Mouse (Mus musculus) limb, embryonic 13.5 days (tissue): ENCODE results near the gene Creb5. TPM values are rescaled to one million over a fixed set of nuclear protein-coding genes. Genes with fewer than 3 reads are reported as not detected.

Experiments
- ATAC-seq: fragments of 200-750 bp; cut with Nextera tagmentation; 2 replicates; pipeline ENCODE4 v1.8.0; 2017; ENCODE audit warnings: low read depth, moderate number of reproducible peaks, moderate TSS enrichment; ENCODE audit not compliant: low FRiP score
- H3K27ac ChIP-seq: fragments of 300-500 bp; sonication (generic); 2 replicates; pipeline ENCODE4 v1.5.1; 2015; ENCODE audit warnings: inconsistent platforms, mild to moderate bottlenecking, moderate library complexity
- H3K27me3 ChIP-seq: fragments of 300-500 bp; sonication (generic); 2 replicates; pipeline ENCODE4 v1.6.1; 2015; ENCODE audit warnings: mild to moderate bottlenecking, inconsistent platforms
- H3K36me3 ChIP-seq: fragments of 300-500 bp; sonication (generic); 2 replicates; pipeline ENCODE4 v1.6.1; 2015; ENCODE audit warnings: inconsistent platforms, mild to moderate bottlenecking, moderate library complexity
- H3K4me1 ChIP-seq: fragments of 300-500 bp; sonication (generic); 2 replicates; pipeline ENCODE4 v1.6.1; 2015; ENCODE audit warnings: inconsistent platforms
- H3K4me2 ChIP-seq: fragments of 300-500 bp; sonication (generic); replicated peaks from 2 replicates; pipeline ENCODE4 v1.6.1; 2015; ENCODE audit warnings: inconsistent platforms, mild to moderate bottlenecking, moderate library complexity
- H3K4me3 ChIP-seq: fragments of 300-500 bp; sonication (generic); 2 replicates; pipeline ENCODE4 v1.5.1; 2015; ENCODE audit warnings: moderate library complexity, mild to moderate bottlenecking, inconsistent platforms
- H3K9ac ChIP-seq: fragments of 300-500 bp; sonication (generic); 2 replicates; pipeline ENCODE4 v1.6.1; 2015; ENCODE audit warnings: mild to moderate bottlenecking, inconsistent platforms
- H3K9me3 ChIP-seq: fragments of 300-500 bp; sonication (generic); 2 replicates; pipeline ENCODE4 v1.6.1; 2016; ENCODE audit warnings: inconsistent platforms
- WGBS: fragments of 180-500 bp; shearing (Covaris S2); methylation state at CpG from one replicate; pipeline ENCODE4 v1.1.7; 2015; 5-methylcytosine and 5-hydroxymethylcytosine counted together
- polyA plus RNA-seq: library from polyadenylated mRNA; unstranded; fragments of >200 nt; fragmentation: Nextera tagmentation; extraction: Ambion mirVana; gene quantifications from 2 replicates; pipeline ENCODE4 v1.2.1, GENCODE M21; 2015

Gene Creb5
- polyA plus RNA-seq, 1 experiment from 2014 or later, result 75.4 TPM

DNA sequence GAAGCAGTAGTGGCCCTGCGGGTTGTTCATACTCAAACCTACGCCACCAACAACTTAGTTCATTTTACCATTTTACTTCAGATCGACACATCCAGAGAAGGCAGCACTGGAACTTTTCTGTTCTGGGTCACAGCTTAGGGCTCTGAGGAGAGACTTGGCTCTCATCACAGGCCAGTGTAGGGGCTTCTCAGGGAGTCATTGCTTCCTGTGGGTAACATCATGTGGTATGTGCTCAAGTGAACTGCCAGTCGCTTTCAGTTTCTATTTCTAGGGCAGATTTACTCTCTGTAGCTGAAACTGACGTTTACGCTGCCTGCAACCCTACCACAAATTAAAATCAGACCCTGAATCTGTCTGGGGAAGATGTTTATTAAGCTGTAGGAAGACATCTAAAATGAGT is 302.7 kb downstream of the Creb5 start:
- Histone ChIP-seq H3K36me3 (peaks cover 12% of the 10 kb centered on the region), H3K4me2 (no peak overlapping the region), H3K9ac (no peak overlapping the region), H3K27ac (peak overlapping the region; percentile 28; the same call in 1 of the 2 replicates), H3K4me3 (no peak overlapping the region), H3K27me3 (no peaks in the 10 kb centered on the region), H3K4me1 (peaks cover 43% of the 10 kb centered on the region), H3K9me3 (no peaks in the 10 kb centered on the region)
- no peak for ATAC-seq
- 63% methylated on average over 6 of the region's 6 CpGs for WGBS

DNA sequence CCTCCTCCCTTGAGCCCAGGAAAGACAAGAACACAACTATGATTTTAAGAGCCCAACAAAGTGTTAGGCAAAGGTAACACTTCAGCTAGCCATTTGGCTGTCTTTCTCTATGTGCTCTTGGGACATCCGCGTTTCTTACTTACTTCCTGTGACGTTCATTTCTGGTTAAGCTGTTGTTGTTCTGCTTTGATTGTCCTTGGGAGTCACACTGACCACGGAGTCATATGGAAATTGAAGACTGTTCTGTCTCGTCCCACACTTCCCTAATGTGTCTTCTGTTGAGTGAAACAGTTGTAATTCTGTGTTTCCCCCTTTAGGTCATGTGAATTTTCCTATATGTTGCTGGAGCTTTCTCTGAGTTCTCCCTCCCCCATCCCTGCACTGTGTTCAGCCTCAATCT is 305.2 kb downstream of the Creb5 start:
- ATAC-seq, result no peak

DNA sequence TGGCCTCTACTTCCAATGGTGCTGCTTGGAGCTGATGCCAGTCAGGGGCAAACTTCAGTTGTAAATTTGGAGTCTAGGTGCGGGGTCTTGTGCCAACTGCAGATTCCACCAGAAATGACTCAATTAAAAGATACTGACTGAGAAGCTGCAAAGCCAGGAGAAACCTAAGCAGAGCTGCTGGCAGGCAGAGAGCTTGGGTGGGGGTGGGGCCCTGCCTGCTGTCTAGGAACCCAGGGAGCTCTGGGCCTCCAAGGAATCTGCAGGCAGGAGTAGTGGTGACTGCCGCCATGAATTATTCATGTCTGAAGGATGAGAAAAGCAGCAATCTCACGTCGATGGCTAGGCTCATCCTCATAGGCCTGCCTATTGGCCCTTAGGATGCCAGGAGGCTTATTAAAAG is 306.5 kb downstream of the Creb5 start:
- peak overlapping the region; percentile 63; the same call in 1 of the 2 replicates for H3K27ac ChIP-seq
- no peaks in the 10 kb centered on the region for H3K27me3 ChIP-seq
- no peak overlapping the region for H3K4me3 ChIP-seq
- H3K9ac ChIP-seq, result peak overlapping the region; percentile 25; the same call in 1 of the 2 replicates
- ATAC-seq, result no peak
- H3K36me3 ChIP-seq, result peaks cover 12% of the 10 kb centered on the region
- WGBS, result 20% methylated on average over 4 of the region's 4 CpGs
- peak overlapping the region; percentile 21; the same call in 1 of the 2 replicates for H3K4me2 ChIP-seq
- H3K9me3 ChIP-seq, result no peaks in the 10 kb centered on the region
- H3K4me1 ChIP-seq, result peaks cover 43% of the 10 kb centered on the region

More for the DNA sequence above, 305.2 kb downstream of the Creb5 start:
- H3K27ac ChIP-seq, result no peak overlapping the region
- no peak overlapping the region for H3K9ac ChIP-seq
- no peak overlapping the region for H3K4me3 ChIP-seq
- H3K4me2 ChIP-seq, result no peak overlapping the region
- no peaks in the 10 kb centered on the region for H3K9me3 ChIP-seq
- H3K4me1 ChIP-seq, result peaks cover 34% of the 10 kb centered on the region
- no peaks in the 10 kb centered on the region for H3K27me3 ChIP-seq
- H3K36me3 ChIP-seq, result peaks cover 12% of the 10 kb centered on the region
- WGBS, result 77% methylated on average over 5 of the region's 5 CpGs

DNA sequence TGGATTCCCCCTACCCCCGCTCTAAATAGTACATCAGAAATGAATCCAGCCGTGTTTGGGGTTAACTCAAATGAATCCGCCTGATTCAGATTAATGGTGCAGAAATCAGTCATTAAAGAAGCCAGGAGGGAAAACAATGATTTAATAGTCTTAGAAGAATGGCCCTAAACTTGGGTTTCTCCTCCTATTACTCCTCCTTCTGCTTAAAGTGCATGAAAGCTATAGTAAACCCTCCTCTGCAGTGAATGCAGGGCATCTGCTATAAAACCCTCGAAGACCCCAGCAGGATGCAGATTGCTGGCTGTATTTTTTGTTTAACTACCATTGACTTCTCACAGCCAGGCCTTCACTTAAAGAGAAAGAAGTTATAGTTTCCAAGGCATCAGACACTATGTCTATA is 307.2 kb downstream of the Creb5 start:
- Histone ChIP-seq H3K4me1 (peaks cover 42% of the 10 kb centered on the region), H3K36me3 (peaks cover 12% of the 10 kb centered on the region), H3K4me3 (no peak overlapping the region), H3K9ac (0 out of 2 replicates have a peak overlapping the region, but pooled peaks have one; percentile 25), H3K9me3 (no peaks in the 10 kb centered on the region), H3K27ac (peak overlapping the region; percentile 44; the same call in 1 of the 2 replicates), H3K27me3 (no peaks in the 10 kb centered on the region), H3K4me2 (no peak overlapping the region)
- WGBS, result 30% methylated on average over 4 of the region's 4 CpGs
- no peak for ATAC-seq

GRCm38 (mm10) chr6:53596402-53596801 is 309.3 kb downstream of the Creb5 start:
- no peak overlapping the region for H3K4me3 ChIP-seq
- no peak overlapping the region for H3K4me2 ChIP-seq
- peaks cover 12% of the 10 kb centered on the region for H3K36me3 ChIP-seq
- peaks cover 49% of the 10 kb centered on the region for H3K4me1 ChIP-seq
- H3K9me3 ChIP-seq, result no peaks in the 10 kb centered on the region
- no peak for ATAC-seq
- no peaks in the 10 kb centered on the region for H3K27me3 ChIP-seq
- H3K9ac ChIP-seq, result no peak overlapping the region
- 85% methylated on average over 2 of the region's 2 CpGs for WGBS
- H3K27ac ChIP-seq, result no peak overlapping the region

DNA sequence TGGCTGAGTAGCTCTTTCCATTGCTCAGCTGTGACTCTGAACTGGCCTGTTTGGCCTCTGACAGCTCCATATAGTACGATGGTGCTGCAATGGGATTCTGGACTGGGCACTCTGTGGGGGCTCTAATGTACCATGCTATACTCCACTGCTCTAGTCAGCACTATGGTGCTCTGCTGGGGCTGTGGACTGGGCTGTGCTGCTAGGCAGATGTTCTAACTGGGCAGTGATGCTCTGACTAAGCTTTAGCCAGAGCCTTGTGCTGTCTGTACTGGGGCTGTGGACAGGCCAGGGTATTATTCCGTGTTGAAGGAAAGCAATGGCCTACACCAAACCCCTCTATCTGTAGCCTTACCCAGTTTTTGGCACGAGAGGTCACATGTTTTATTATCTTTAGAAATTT is 316.0 kb downstream of the Creb5 start:
- Histone ChIP-seq H3K4me2 (no peak overlapping the region), H3K9ac (no peak overlapping the region), H3K27me3 (no peaks in the 10 kb centered on the region), H3K27ac (peak overlapping the region; percentile 67), H3K9me3 (no peaks in the 10 kb centered on the region), H3K4me1 (peaks cover 53% of the 10 kb centered on the region), H3K4me3 (no peak overlapping the region), H3K36me3 (peaks cover 21% of the 10 kb centered on the region)
- no peak for ATAC-seq
- WGBS, result 79% methylated on average over 3 of the region's 3 CpGs

- H3K4me1 ChIP-seq, result peaks cover 58% of the 10 kb centered on the region
Observed at GRCm38 (mm10) chr6:53603695-53604094, 316.6 kb downstream of the Creb5 start.

DNA sequence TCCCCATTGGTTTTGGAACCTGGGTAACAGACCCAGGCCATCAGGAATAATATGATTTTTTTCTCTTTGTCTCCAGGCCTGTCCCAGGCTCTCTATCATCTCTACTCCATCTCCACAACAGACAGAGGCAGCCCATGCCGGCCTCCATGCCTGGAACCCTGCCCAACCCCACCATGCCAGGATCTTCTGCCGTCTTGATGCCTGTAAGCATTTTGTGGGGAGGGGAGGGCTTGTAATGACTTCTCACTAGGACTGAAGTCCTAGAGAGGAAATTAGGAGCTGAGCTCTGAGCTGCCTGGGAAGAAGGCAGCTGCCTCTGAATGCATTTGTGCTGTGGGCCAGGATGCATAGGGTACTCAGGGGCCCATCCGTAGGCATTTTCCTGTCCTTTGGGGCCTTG is 317.3 kb downstream of the Creb5 start:
- H3K27ac ChIP-seq, result peak overlapping the region; percentile 44
- no peak for ATAC-seq
- no peak overlapping the region for H3K4me3 ChIP-seq
- no peak overlapping the region for H3K9ac ChIP-seq
- H3K9me3 ChIP-seq, result no peaks in the 10 kb centered on the region
- H3K36me3 ChIP-seq, result peaks cover 21% of the 10 kb centered on the region
- no peaks in the 10 kb centered on the region for H3K27me3 ChIP-seq
- 71% methylated on average over 3 of the region's 3 CpGs for WGBS
- peaks cover 55% of the 10 kb centered on the region for H3K4me1 ChIP-seq
- H3K4me2 ChIP-seq, result no peak overlapping the region

More at GRCm38 (mm10) chr6:53603695-53604094, 316.6 kb downstream of the Creb5 start:
- H3K4me3 ChIP-seq, result no peak overlapping the region
- H3K9ac ChIP-seq, result no peak overlapping the region
- no peaks in the 10 kb centered on the region for H3K9me3 ChIP-seq
- ATAC-seq, result no peak
- H3K36me3 ChIP-seq, result peaks cover 21% of the 10 kb centered on the region
- H3K27ac ChIP-seq, result peak overlapping the region; percentile 44
- WGBS, result 64% methylated on average over 5 of the region's 5 CpGs
- no peaks in the 10 kb centered on the region for H3K27me3 ChIP-seq
- H3K4me2 ChIP-seq, result no peak overlapping the region

DNA sequence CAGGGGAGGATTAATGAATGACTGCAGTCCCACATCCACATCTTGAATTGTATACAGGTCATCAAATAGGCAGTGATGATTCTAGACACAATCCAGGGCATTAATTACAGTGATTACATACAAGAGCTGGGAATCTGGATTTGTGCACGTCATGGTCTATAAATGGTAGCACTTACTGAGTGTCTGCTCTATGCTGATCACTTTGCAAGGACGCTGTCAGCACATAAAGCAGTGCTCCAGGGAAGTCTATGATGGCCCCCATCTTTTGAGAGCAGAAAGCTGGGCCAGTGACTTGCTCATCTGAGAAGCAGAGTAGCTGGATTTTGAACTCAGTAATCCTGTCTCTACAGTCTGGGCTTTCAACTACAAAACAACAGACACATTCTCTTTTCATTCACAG is 318.1 kb downstream of the Creb5 start:
- H3K27ac ChIP-seq, result no peak overlapping the region
- H3K4me3 ChIP-seq, result no peak overlapping the region
- no peak overlapping the region for H3K9ac ChIP-seq
- 76% methylated on average over 2 of the region's 2 CpGs for WGBS
- peaks cover 49% of the 10 kb centered on the region for H3K4me1 ChIP-seq
- ATAC-seq, result no peak
- H3K36me3 ChIP-seq, result peaks cover 23% of the 10 kb centered on the region
- H3K9me3 ChIP-seq, result no peaks in the 10 kb centered on the region
- H3K4me2 ChIP-seq, result no peak overlapping the region
- H3K27me3 ChIP-seq, result no peaks in the 10 kb centered on the region

- Histone ChIP-seq H3K4me3 (no peak overlapping the region), H3K36me3 (peaks cover 17% of the 10 kb centered on the region), H3K27ac (peak overlapping the region; percentile 48), H3K9me3 (no peaks in the 10 kb centered on the region), H3K4me2 (no peak overlapping the region), H3K4me1 (peaks cover 53% of the 10 kb centered on the region), H3K9ac (no peak overlapping the region), H3K27me3 (no peaks in the 10 kb centered on the region)
- WGBS, result 64% methylated on average over 5 of the region's 5 CpGs
- ATAC-seq, result no peak
Observed at GRCm38 (mm10) chr6:53611451-53611945, 324.4 kb downstream of the Creb5 start.

GRCm38 (mm10) chr6:53612681-53613080 is 325.6 kb downstream of the Creb5 start:
- 27% methylated on average over 6 of the region's 6 CpGs for WGBS
- H3K9me3 ChIP-seq, result no peaks in the 10 kb centered on the region
- no peak for ATAC-seq
- H3K4me1 ChIP-seq, result peaks cover 55% of the 10 kb centered on the region
- peaks cover 16% of the 10 kb centered on the region for H3K36me3 ChIP-seq
- H3K4me3 ChIP-seq, result no peak overlapping the region
- no peaks in the 10 kb centered on the region for H3K27me3 ChIP-seq
- H3K27ac ChIP-seq, result peak overlapping the region; percentile 52; the same call in 1 of the 2 replicates
- peak overlapping the region; percentile 12; the same call in 1 of the 2 replicates for H3K4me2 ChIP-seq
- no peak overlapping the region for H3K9ac ChIP-seq

DNA sequence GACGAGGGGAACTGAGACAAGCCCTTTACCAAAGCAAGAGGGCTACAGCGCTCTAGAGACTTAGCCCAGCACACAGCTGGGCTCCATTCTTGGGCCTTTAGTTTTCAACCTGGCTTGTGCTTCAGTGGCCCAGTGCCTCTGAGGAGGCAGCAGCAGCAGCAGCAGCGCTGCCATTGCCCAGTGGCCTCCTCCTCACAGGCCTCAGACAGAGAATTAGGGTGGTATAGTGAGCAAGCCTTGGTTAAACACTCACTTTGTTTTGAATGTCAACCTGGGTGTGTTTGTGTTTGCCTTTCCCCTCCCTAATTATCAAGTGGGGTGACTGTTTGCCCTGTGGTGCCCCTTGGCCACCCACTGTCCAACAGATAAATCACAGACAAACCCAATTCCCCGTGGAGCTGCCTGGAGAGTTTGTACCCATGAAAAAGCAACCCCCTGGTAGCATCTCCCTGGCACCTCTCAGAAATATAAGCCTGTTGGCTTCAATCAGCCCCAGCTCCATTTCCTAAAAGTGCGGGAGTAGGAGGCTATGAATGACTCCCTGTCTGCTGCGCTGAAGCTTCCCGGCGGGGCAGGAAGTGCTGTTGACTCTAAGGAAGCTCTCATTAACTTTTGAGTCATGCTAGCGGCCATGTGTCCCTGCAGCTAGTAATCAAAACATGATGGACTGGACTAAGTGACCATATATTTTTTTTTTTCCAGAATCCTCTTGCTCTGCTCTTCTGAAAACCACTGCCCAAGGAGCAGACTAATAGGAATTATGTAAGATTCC is 328.6 kb downstream of the Creb5 start:
- ATAC-seq, result no peak
- no peaks in the 10 kb centered on the region for H3K9me3 ChIP-seq
- peak overlapping the region; percentile 63 for H3K27ac ChIP-seq
- peaks cover 11% of the 10 kb centered on the region for H3K36me3 ChIP-seq
- 34% methylated on average over 9 of the region's 9 CpGs for WGBS
- no peaks in the 10 kb centered on the region for H3K27me3 ChIP-seq
- H3K4me1 ChIP-seq, result peaks cover 56% of the 10 kb centered on the region
- no peak overlapping the region for H3K4me3 ChIP-seq
- H3K4me2 ChIP-seq, result no peak overlapping the region
- H3K9ac ChIP-seq, result no peak overlapping the region
